Mouse (Mus musculus) kidney, adult 9 months (tissue): ENCODE results near the gene Nhlh1.

ENCODE experiments used
- DNase-seq: peaks from one replicate; pipeline ENCODE4 v3.0.0; 2022

The Nhlh1 gene

GRCm38 (mm10) chr1:172015312-172015939 lies 41.9 kb downstream of the Nhlh1 start:
- DNase-seq: no peak

GRCm38 (mm10) chr1:172014771-172015170 lies 42.6 kb downstream of the Nhlh1 start:
- DNase-seq: no peak

- peak; percentile 73 for DNase-seq
Measured at GRCm38 (mm10) chr1:172012030-172012429, 45.3 kb downstream of the Nhlh1 start.

GRCm38 (mm10) chr1:172010042-172010824 lies 47.1 kb downstream of the Nhlh1 start:
- no peak for DNase-seq

GRCm38 (mm10) chr1:172009406-172009805 lies 48.0 kb downstream of the Nhlh1 start:
- DNase-seq: no peak

DNA sequence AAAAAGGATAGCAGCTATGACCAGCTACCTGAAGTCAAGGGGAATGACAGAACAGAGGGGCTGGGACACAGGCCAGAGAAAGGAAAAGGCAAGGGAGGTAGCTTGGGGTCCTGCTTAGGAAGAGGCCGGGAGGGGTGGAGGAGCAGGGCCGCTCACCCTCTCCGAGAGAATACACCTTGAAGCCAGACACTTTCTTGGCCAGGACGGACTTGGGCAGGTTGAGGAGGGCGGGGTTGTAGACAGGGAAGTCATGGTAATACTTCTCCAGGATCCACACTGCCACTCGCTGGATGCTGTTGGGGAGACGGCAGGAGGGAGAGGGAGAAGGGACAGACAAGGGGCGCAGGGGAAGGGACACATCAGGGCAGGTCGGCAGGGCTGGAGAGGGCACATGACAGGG lies 49.0 kb downstream of the Nhlh1 start:
- DNase-seq: no peak

DNA sequence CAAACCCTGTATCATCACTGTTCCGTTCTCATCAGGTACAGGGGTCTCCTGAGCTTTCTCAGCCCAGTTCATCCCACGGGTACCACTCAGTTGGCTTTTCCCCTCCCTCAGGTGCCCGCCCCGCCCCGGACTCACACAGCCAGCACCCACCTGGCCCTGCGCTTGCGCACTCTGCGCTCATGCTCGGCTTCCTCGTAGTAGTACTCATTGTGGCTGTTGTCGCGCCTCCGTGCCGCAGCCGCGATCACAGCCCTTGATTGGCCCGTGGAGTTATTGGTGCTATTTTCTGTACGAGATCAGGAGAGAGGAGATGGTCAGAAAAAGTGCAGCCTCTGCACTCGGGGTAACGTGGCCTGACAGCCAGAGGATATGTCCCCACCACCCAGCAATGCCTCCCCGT lies 49.6 kb downstream of the Nhlh1 start:
- DNase-seq: no peak
